Mouse (Mus musculus) right cerebral cortex, postnatal 14 days (tissue): Measurements from ENCODE around the gene Pet100.
"Not testable (repeated sequence)": the region's sequence is repeated elsewhere in the genome, so short reads cannot be mapped to it uniquely, and the experiment has no call there.

Experiments
- DNase-seq: peaks from one replicate; pipeline ENCODE4 v3.0.0; 2022

Pet100 gene

DNA sequence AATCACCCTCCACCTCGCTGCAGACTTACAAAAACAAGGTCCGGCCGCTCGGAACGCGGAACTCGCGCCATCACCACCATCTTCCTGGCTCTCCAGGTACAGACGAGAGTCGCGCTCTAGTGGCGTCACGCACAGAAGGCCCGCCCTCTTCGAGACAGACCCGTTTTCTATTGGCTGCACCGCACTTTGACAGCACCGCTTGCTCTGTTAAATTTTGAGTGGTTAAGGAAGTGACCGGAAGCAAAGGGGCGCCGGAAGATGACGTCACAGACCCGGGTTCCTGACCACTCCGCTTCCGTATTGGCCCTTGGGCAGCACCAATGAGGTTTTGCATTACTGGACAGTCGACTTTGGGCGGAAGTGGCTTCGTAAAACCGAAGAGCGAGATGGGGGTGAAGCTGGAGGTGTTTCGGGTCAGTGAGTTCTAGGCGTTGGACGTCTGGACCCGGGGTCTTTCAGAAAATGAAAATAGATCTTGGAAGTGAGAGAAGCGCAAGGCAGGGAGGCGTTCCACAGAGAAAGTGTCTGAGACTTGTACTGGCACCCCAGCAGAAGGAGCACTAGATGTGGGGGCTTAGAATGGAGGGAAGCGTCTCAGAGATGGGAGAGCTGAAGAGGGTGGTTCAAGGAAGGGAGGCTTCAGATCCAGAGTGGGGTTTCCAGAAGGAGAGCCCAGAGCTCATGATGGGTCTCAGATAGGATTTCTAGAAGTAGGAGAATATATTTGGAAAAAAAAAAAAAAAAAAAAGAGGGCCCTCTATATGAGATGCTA, at the start of gene Pet100, which contains the start of gene Xab2:
Gene Pet100, plus strand, starts transcription at position 350 of the 772 bp plus-strand sequence.
Gene Xab2, minus strand, starts transcription at position 118 of the 772 bp plus-strand sequence.
- peak; percentile 98 for DNase-seq

DNA sequence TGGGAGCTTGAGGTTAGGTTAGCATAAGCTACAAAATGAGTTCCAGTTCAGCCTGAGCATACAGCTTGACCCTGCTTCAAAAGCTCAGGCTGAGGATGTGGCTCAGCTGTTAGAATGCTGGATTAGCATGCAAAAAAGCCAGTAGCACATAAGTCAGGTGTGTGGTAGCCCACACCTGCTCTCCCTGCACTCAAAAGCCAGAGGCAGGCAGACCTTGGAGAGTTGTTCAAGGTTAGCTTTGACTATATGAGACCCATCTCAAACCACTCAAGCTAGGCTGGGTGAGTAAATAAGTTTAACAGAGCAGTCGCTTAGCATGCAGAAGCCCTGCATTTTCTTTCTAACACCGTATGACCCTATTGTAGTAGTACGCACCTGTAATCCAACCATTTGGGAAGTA, 46.8 kb upstream of the Pet100 start:
- DNase-seq: no peak

DNA sequence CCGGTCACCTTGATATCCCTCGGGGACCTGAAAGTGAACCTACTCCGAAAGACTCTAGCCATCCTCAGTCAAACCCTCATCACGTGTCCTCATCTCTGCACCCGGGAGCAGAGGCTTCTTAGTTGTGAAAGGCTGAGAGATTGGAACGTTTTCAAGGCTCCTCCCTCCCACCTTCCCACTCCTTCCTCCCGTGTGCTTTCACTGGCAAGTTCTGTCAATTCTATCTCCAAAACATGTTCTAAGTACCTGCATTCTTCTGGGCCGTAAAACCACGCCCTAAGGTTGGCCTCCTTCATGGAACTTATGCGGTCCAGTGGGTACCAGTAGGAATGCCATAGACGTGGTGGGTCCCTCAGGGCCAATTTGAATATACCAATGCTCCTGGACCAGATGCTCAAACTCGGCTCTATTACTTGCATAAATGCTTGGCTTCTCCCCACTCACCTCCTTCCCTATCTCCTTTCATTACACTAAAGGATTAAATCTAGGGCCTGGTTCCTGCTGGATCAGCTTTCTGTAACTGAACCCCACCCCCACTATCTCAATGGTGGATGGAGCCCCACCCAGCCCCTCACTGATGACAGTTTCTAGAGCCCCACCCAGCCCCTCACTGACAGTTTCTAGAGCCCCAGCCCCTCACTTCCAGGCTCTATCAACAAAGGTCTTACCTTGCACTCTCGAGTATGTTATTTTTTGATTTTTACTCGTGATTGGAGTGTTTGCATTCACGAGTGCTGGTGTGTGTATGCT, 45.0 kb upstream of the Pet100 start:
- no peak for DNase-seq

DNA sequence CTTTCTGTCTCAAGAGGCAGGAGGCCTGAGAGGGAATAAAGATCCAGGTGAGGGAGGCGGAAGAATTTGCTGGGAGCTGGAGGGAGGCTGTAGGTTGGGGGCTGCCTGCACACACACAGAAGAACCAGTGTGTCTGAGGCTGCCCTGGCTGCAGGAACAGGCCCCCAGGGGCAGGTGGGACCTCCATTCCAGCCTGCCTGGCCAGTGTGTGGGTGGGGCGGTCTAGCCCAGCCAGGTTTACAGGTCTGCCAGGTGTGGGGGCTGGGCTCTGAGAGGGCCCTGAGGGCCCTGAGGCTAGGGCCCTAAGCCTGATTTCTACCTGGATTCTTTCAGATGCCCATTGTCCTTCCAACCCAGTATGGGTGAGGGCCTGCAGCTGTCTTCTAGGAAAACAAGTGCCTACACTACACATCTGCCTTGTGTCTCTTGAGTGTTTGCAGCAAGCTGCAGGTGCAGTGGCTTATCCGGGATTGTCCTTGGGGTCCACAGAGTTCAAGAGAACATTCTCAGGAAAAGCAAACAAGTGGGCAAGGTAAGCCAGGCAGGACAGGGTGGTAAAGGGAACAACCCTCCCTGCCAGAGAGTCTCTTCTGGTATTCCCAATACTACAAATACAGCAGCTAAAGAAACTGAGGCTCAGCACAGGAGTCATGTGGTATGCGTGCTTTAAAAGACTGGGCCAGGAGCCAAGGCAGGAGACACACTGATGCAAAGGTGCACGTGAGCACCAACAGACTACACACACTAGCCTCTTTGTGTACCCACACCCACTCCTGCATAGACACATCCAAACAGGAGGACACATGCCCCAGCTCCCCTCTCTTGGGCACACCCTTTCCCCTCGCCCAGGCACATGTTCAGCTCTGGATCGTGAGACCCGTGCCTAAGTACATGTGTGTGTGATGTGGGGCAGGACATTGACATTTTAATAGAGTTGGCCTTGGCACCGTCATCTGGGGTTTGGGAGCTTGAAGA, 41.7 kb upstream of the Pet100 start:
- no peak for DNase-seq

DNA sequence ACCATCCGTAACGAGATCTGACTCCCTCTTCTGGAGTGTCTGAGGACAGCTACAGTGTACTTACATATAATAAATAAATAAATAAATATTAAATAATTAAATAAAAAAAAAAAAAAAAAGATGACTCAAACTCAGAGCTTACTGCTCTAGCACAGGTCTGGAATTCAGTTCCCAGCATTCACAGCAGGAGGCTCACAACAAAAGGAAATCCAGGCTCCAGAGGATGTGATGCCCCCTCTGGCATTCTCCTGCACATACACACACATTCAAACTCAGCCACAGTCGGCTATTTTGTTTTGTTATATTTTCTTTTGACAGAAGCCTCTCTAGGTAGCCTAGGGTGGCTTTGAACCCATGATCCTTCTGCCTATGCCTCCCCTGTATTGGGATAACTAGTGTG, 39.4 kb upstream of the Pet100 start:
- not testable (repeated sequence) for DNase-seq

DNA sequence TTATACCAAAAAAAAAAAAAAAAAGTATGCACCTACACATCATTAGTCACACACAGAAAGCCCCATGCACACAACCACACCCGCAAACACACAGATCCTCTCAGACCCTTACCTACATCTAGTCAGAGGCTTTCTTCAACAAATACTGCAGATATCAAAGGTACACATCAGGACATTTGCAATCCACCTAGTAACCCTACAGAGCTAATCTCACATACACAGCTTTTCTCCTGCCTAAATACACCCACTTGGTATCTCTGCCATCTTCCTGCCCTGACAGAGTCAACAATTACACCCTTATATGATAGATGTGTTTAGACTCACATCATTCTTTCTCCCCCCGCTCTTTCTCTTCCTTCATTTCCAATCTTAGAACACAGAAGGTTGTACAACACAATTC, 34.9 kb upstream of the Pet100 start:
- no peak for DNase-seq

DNA sequence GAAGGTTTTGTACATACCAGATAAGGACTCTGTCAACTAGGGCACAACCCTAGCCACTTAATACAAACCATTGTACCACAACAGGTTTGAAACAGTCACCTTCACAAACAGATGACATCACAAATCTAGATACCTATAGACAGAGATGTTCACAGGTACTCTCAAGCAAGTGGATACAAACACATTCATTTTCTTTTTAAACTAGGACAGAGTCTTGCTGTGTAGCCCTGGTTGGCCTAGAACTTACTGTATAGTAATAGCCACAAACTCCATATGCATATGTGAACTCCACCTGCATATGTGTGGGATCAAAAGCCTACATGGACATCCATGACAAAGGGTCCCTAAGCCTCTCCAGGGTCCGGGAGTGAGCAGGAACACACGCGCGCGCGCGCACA, 34.4 kb upstream of the Pet100 start, which contains the start of gene Camsap3:
Gene Camsap3, plus strand, starts transcription at position 301 of the 398 bp plus-strand sequence.
- no peak for DNase-seq

DNA sequence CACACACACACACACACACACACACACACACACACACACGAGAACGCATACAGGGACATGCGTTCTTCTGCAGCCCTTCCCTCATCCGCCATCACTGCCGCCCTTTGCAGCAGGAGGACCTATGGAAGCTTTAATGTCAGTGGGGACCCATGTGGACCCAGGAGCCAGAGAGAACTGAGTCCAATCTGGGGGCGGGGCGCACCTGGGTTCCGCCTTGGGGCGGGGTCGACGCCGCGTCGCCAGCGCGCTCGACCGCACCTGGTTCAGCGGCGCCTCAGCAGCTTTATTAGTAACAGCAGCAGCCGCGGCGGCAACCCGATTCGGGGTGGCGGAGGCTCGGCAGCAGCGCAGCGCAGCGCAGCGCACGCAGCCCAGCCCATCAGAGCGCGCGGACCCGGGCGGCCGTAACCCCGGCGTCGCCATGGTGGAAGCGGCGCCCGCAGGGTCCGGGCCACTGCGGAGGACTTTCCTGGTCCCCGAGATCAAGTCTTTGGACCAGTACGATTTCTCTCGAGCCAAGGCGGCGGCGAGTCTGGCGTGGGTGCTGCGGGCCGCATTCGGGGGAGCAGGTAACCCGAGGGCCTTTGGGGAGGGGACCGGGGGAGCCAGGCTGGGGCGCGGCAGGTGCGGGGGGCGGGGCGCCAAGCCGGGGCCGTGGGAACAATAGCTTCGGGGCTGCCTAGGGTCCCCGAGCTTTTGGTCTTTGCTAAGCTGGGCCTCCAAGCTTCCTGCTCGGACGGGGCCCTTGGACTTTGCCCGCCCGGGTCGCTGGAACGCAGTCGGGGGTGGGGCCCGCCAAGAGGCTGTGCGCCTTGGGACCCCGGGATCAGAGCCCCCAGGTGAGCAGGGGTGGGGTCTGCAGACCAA, 33.7 kb upstream of the Pet100 start:
- DNase-seq: peak; percentile 72

DNA sequence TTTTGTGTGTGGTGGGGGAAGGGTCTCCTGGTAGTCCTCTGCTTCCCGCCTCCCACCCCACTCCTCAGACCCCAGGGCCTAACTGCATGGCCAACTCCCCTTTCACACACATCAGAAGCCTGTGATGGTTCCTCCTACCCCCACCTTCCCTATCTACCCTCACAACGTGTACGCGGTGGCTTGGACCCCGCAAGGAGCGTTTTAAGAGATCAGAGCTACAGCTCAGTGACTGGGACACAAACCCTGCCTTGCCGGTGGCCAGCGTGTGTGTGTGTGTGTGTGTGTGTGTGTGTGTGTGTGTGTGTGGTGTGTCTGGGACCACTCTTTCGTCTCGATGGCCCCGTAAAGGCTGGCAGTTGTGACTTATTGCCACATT, 33.1 kb upstream of the Pet100 start:
- no peak for DNase-seq

DNA sequence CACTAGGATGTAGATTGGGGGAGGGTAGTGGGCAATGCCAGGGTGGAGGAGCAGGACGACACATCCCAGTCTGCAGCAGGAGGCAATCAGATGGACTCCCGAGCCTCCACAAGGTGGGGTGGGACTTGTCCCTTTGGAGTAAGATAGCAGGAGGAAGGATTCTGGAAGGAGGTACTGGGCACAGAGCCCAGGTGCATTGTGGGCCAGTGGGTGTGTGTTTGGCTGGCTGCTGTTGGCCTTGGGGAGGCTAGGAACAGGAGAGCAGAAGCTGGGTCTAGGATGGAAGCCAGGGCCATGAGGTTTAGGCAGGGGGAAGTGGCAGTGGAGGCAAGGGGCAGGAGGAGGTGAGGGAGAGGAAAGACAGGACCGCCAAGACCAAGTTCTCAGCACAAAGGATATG, 27.9 kb upstream of the Pet100 start:
- DNase-seq: no peak

DNA sequence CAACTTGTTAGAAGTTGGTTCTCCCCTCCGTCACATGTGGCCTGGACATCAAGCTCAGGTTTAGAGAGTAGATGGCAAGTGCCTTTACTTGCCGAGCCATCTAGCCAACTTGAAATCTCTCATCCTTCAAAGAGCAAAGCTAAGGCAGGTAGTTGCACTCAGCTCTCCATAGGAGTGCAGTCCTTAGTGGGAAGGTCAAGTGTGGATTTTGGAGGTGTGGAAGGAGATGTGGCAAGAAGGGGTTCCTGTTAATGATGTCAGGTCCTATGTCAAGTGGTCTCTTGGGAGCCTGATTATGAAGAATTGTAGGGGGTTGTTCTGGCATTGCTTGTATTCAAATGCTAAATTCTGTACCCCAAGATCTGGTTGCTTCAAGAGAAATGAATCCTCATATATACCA, 26.9 kb upstream of the Pet100 start:
- DNase-seq: no peak

DNA sequence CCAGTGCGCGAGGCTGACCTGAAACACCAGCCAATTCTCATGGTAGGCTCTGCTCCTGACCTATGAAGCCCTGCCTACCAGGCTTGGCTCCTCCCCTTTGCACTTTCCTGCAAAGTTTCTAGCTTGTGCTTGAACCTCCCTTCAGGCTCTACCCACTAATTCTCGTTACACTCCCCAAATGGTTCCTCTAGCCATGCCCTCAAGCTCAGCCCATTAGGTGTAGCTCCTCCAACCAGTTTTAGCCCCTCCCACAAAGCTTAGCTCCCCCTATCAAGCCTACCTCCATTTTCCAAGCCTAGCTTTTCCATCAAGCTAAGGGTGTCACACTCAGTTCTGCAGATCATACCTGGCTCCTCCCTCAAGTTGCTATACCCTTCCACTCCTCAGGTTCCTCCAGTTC, 23.3 kb upstream of the Pet100 start:
- DNase-seq: no peak

DNA sequence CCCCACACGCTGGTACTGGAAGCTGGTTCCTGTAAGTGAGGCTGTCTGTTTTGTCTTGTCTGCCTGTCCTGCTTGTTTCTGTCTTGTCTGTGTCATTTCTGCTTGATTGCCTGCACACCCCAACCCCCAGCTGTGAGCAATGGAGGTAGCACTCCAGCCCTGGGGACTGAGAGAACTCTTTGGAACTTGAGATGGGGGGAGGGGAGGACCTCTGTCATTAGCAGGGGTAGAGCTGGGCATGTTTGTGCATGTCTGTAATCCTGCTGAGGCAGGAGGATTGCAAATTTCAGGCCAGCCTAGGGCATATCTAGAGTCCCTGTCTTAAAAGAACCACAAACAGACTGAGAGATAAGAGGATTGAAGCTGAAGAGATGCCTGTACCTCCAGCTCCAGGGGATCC, 22.1 kb upstream of the Pet100 start:
- DNase-seq: no peak

DNA sequence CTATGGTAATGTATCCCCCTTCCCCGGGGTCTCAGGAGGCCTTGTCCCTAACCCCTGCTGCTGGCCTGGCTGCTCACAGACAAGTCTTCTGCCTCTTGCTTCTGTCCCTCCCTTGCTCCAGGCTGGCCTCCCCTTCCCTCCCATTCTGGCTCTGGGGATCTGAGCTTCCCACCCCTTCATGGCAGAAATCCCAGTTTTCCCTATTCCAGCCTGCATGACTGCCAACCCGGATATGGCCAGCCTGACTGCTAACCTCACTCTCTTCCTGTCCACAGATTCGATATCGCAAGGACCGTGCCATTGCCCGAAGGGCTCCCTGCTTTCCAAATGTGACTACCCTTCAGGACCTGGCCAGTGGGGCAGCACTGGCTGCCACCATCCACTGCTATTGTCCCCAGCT, 20.9 kb upstream of the Pet100 start:
- DNase-seq: no peak

DNA sequence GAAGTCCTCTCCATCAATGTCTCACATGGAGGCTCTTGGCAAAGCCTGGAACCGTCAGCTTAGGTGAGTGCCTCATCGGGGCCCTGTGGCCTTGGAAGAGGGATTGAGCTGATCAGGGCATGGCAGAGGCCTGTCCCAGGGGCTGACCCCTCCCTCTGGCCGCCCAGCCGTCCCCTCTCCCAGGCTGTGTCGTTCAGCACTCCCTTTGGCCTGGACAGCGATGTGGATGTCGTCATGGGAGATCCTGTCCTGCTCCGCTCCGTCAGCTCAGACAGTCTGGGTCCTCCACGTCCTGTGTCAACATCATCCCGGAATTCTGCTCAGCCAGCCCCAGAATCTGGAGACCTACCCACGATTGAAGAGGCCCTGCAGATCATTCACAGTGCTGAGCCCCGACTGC, 17.9 kb upstream of the Pet100 start:
- DNase-seq: no peak

DNA sequence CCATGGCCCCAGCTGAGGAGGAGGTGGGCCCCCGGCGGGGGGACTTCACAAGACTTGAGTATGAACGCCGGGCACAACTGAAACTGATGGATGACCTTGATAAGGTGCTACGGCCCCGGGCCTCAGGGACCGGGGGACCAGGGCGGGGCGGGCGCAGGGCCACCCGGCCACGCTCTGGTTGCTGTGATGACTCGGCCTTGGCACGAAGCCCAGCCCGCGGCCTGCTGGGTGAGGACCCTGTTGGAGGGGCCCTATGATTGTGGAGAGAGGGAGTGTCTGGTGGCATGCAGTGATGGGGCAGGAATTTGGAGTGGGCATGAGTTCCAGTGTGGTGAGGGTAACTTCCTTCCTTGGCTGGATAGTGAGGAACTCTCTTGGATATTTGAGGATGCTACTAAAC, 14.8 kb upstream of the Pet100 start:
- DNase-seq: no peak

DNA sequence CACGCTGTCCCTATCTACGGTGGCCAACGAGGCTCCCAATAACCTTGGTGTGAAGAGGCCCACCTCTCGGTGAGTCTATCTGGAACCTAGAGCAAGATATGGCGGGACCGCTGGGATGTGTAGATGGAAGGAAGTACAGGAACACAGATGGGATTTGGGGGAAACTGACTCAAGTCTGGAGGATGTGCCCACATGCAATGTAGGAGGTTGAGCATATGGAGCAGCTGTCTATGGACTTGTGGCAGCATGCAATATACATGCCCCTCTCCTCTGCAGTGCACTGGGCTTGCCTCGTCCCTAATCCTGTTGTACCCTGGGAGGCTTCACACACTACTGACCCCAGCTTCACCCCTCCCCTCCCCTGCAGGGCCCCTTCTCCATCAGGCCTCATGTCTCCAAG, 13.5 kb upstream of the Pet100 start:
- DNase-seq: no peak

DNA sequence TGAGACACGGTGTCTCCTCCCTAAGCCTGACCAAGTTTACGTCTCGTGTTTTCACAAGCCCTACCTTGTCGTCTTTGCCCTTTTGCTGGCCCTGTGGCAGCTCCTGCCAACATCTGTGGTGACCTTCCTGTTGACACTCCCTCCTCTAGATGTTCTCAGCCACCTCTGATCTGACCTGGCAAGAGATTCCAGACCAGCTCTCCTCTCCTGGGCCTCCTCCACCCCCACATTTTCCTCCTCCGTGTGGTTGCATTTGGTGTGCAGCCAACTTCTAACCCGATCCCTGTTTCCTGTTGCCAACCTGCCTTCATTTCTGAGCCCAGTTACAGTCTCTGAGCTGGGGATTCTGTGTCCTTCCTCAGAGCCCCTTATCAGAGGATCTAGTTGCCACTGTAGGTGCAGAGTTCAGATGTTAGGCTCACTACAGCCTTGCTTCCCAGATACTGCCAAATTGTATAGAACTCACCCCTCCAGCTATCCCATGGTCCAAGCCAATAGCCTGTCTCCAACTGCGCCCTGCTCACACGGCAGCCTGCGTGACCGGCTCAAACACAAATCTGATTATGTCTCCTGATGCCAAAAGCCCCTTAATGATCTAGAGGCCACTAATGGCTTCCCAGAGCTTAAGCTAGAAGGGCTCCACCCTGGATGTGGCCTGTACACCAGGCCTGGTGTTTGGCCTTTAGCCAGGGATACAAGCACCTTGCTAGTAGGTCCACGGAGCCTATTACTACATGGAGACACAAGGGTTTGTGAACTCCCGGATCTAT, 12.1 kb upstream of the Pet100 start:
- no peak for DNase-seq

DNA sequence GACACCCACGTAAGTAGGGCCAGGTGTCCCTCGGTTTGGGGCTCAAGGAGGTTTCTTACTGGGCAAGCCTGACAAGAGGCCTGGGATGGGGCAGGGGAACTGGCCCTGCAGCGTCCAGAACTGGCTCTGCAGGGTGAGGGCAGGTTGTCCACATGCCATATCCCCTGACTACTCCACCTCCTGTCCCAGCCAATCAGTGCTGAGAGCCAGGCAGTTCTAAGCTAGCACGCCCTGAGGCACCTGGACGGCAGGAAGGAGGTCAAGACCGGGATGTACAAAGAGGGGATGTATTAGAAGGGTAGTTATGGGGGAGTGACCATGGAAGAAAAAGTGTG, 11.6 kb upstream of the Pet100 start:
- DNase-seq: no peak

DNA sequence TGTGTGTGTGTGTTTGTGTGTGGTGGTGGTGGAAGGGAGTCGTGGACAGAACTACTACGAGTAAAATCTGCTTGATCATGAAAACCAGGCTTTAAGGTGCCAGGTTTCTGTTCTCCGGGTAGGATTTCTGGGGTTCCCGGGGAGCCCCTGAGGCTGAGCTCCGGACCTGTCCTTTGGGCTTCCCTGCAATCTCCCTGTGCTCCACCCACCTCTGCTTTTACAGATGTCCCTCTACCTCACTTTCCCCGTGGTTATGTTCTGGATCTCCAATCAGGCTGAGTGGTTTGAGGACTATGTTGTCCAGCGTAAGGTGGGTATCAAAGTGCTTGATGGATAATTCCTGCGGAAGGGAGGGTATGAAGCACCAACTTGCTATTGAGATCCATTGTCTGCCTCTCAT, 771 bp downstream of the Pet100 start:
- no peak for DNase-seq

DNA sequence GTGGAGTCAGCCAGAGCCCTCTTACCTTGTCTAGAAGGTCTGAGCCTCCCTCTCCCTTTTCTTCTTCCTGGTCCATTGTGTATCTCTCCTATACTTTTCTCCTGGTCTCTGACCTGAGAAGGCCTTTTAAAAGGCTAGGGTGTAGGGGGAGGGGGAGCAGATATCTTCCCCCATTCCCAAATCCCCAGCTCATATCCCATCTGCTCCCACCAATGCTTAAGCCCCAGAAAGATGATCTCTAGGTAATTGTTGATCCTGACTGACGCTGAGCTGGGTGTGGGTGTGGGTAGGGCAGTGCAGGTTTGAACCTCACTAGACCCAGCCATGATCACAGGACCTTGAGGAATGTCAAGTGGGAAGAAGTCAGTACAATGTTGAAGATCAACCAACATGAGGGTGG, 4.1 kb downstream of the Pet100 start, which contains the start of gene Pcp2:
Gene Pcp2, minus strand, starts transcription at position 101 of the 400 bp plus-strand sequence.
- no peak for DNase-seq
